Mouse (Mus musculus): ENCODE results near the gene Wbp2. TPM values are rescaled to one million over a fixed set of nuclear protein-coding genes. Genes with fewer than 3 reads are reported as not detected.
"Not testable (repeated sequence)": the region's sequence is repeated elsewhere in the genome, so short reads cannot be mapped to it uniquely, and the experiment has no call there.

Gene Wbp2
- polyA plus RNA-seq, 1 experiment from 2014 or later = 115 TPM

DNA sequence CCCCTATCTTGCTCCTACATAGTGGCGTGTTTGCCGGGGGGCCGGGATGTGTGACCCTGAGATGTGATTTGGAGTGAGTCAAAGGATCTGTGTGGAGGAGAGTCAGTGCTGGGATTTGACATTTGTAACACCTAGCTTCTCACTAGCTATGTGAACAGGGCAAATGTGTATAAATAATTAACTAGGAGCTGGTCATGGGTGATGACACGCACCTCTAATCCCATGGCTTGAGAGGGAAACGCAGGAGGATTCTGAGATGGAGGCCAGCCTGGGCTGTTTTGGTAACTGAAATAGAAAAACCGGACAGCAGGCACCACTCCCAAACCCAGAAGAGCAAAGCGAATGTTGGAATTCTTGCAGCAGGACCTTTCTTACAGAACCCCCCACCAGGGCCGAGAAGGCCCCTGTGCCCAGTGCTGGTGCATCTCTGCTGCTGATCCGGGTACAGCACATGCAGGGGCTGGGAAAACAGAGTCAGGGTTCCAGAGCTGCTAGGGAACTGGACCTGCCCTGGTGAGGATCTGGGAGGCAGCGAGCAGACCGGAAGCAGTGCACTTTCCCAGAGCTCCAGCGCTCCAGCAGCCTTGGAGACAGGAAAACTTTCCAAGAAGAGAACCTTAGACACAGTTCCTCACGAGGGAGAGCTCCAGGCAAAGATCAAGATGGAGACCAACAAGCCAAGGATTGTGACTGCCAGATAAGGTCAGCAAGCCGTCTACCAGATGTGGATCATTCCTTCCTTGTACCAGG lies 12.1 kb upstream of the Wbp2 start:
- H3K9me3 ChIP-seq (replicated peaks) = no peaks in the 10 kb centered on the region; the same call in 1 of the 2 replicates
- H3K27me3 ChIP-seq = no peaks in the 10 kb centered on the region
- 82% methylated on average over 14 of the region's 14 CpGs for WGBS
- H3K4me3 ChIP-seq = no peak overlapping the region
- H3K4me1 ChIP-seq = peaks cover 20% of the 10 kb centered on the region
- H3K4me2 ChIP-seq = no peak overlapping the region
- H3K36me3 ChIP-seq (ENCODE audit: poor library complexity, severe bottlenecking) = no peaks in the 10 kb centered on the region
- H3K27ac ChIP-seq = no peak overlapping the region
- ATAC-seq = no peak
- no peak overlapping the region; the same call in 1 of the 2 replicates for H3K9ac ChIP-seq

- no peaks in the 10 kb centered on the region for H3K36me3 ChIP-seq (ENCODE audit: poor library complexity, severe bottlenecking)
- no peak overlapping the region for H3K4me3 ChIP-seq
- ATAC-seq = no peak
- H3K4me1 ChIP-seq = no peaks in the 10 kb centered on the region
- H3K9ac ChIP-seq = no peak overlapping the region
- no peak overlapping the region for H3K4me2 ChIP-seq
- no peaks in the 10 kb centered on the region for H3K27me3 ChIP-seq
- no peaks in the 10 kb centered on the region; the same call in 1 of the 2 replicates for H3K9me3 ChIP-seq (replicated peaks)
- H3K27ac ChIP-seq = no peak overlapping the region
- 92% methylated on average over 5 of the region's 5 CpGs for WGBS
Observed at GRCm38 (mm10) chr11:116096213-116097108, 9.7 kb upstream of the Wbp2 start.

DNA sequence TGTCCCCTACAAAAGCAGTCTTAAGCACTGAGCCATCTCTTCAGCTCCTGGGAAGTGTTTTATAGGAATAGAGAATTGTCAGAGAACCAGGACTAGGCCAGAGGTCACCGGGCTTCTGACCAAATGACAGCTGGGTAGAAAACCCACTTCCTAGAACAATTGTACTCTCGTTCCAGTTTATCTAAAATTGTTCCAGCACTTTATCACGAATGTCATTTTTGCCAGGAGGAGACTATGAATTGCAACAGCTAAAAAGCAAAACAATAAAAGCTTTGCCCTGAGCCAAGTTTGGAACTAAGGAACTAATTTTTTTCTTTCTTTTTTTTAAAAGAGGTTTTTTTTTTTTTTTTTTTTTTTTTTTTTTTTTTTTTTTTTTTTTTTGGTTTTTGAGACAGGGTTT lies 8.8 kb upstream of the Wbp2 start:
- no peaks in the 10 kb centered on the region for H3K4me1 ChIP-seq
- H3K9me3 ChIP-seq (replicated peaks) = no peaks in the 10 kb centered on the region; the same call in 1 of the 2 replicates
- no peaks in the 10 kb centered on the region for H3K36me3 ChIP-seq (ENCODE audit: poor library complexity, severe bottlenecking)
- WGBS = 92% methylated on average over 3 of the region's 3 CpGs
- H3K27ac ChIP-seq = no peak overlapping the region
- no peak overlapping the region for H3K9ac ChIP-seq
- no peak overlapping the region for H3K4me3 ChIP-seq
- H3K4me2 ChIP-seq = no peak overlapping the region
- no peaks in the 10 kb centered on the region for H3K27me3 ChIP-seq
- ATAC-seq = no peak

DNA sequence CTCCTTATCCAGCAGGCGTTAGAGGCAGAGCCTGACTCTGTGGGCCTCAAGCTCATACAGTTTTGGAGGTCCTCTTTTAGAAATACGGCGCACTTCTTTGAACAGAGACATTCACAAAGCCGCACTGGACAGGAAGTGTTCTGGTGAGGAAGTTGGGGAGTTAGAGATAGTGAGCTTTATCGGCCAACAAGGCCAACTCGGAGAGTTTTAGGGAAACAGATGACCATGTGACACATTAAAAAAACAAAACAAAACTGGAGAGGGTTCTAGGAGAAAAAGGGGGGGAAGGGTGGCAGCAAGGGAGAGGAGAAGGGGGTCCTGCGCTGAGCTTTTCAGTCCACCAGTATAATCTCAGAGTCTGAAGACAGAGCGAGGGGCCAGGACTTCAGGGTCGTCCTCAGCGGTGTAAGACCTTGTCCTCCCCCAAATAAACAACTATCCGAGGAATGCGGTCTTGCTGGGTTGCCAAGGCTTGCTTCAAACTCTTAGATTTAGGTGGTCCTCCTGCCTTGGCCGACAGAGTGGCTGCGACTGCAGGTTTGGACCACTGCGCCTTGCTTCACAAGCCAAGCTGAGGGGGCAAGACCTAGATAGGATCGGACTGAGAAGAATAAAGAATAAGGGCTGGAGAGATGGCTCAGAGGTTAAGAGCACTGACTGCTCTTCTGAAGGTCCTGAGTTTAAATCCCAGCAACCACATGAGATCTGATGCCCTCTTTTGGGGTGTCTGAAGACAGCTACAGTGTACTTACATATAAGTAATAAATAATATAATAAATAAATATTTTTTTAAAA lies 7.2 kb upstream of the Wbp2 start:
- H3K9me3 ChIP-seq (replicated peaks) = no peaks in the 10 kb centered on the region; the same call in 1 of the 2 replicates
- H3K4me2 ChIP-seq = no peak overlapping the region
- 74% methylated on average over 16 of the region's 16 CpGs for WGBS
- no peak overlapping the region for H3K9ac ChIP-seq
- no peaks in the 10 kb centered on the region for H3K27me3 ChIP-seq
- no peaks in the 10 kb centered on the region for H3K4me1 ChIP-seq
- H3K4me3 ChIP-seq = no peak overlapping the region
- no peak overlapping the region for H3K27ac ChIP-seq
- H3K36me3 ChIP-seq (ENCODE audit: poor library complexity, severe bottlenecking) = no peaks in the 10 kb centered on the region
- no peak for ATAC-seq

GRCm38 (mm10) chr11:116092959-116093358 lies 6.2 kb upstream of the Wbp2 start:
- not testable (repeated sequence) for H3K4me1 ChIP-seq; H3K4me2 ChIP-seq; H3K27ac ChIP-seq; H3K9ac ChIP-seq; H3K9me3 ChIP-seq (replicated peaks); H3K36me3 ChIP-seq (ENCODE audit: poor library complexity, severe bottlenecking); H3K27me3 ChIP-seq; ATAC-seq; H3K4me3 ChIP-seq
- 94% methylated on average over 6 of the region's 6 CpGs for WGBS

DNA sequence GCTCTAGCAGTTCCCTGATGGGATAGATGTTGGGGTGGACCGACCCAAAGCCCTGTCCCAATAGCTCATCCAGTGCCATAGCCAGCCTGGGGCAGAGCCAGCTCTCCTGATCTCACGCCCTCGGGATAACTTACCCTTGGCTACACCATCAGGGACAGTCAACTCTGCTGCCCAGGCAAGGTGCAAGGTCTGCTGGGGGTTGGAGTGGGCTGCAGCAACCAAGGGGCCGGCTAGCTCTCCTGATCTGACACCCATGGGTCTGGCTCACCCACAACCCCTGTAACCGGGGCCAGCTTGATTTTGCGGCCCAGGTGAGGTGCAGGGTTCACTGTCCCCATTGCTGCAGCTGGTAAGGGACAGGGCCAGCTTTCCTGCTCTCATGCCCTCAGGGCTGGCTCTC lies 4.8 kb upstream of the Wbp2 start:
- peaks cover 8% of the 10 kb centered on the region; the same call in 1 of the 2 replicates for H3K4me1 ChIP-seq
- no peak overlapping the region for H3K4me3 ChIP-seq
- no peaks in the 10 kb centered on the region for H3K36me3 ChIP-seq (ENCODE audit: poor library complexity, severe bottlenecking)
- ATAC-seq = no peak
- H3K9me3 ChIP-seq (replicated peaks) = no peaks in the 10 kb centered on the region; the same call in 1 of the 2 replicates
- 83% methylated on average over 6 of the region's 6 CpGs for WGBS
- no peak overlapping the region for H3K4me2 ChIP-seq
- H3K27me3 ChIP-seq = no peaks in the 10 kb centered on the region
- H3K9ac ChIP-seq = no peak overlapping the region
- H3K27ac ChIP-seq = no peak overlapping the region

GRCm38 (mm10) chr11:116089545-116089944 lies 2.8 kb upstream of the Wbp2 start:
- Histone ChIP-seq H3K9me3 (replicated peaks) (no peaks in the 10 kb centered on the region), H3K36me3 (ENCODE audit: poor library complexity, severe bottlenecking) (no peaks in the 10 kb centered on the region), H3K27ac (no peak overlapping the region), H3K4me3 (no peak overlapping the region), H3K4me1 (peaks cover 21% of the 10 kb centered on the region), H3K27me3 (no peaks in the 10 kb centered on the region), H3K9ac (no peak overlapping the region), H3K4me2 (no peak overlapping the region)
- no peak for ATAC-seq
- WGBS = 90% methylated on average over 6 of the region's 6 CpGs

DNA sequence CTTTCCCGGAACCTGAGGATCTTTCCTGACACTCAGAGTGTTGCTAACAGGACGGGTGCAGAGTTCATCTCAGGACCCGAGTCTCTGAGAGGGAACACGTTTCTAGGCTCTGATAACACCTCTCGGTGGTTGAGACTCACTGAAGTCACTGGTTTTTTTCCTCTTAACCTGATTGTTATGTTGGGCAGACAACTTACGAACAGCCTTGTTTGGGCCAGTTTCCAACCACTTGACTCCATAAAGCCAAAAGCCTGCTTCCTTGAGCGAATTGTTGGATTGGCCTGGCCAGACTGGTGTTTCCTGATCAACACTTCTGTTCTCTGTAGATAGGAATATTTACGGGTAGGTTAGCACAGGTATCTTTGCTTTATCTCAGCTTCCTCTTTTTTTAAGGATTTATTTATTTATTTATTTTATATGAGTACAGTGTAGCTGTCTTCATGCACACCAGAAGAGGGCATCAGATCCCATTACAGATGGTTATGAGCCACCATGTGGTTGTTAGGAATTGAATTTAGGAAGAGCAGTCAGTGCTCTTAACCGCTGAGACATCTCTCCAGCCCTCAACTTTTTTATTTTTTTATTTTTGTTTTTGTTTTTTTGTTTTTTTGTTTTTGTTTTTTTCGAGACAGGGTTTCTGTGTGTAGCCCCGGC lies 2.1 kb upstream of the Wbp2 start:
- Histone ChIP-seq H3K27me3 (no peaks in the 10 kb centered on the region), H3K9me3 (replicated peaks) (no peaks in the 10 kb centered on the region), H3K27ac (no peak overlapping the region), H3K4me2 (no peak overlapping the region), H3K9ac (no peak overlapping the region), H3K4me1 (peaks cover 21% of the 10 kb centered on the region), H3K4me3 (no peak overlapping the region), H3K36me3 (ENCODE audit: poor library complexity, severe bottlenecking) (peaks cover 6% of the 10 kb centered on the region)
- WGBS = 88% methylated on average over 11 of the region's 11 CpGs
- no peak for ATAC-seq

DNA sequence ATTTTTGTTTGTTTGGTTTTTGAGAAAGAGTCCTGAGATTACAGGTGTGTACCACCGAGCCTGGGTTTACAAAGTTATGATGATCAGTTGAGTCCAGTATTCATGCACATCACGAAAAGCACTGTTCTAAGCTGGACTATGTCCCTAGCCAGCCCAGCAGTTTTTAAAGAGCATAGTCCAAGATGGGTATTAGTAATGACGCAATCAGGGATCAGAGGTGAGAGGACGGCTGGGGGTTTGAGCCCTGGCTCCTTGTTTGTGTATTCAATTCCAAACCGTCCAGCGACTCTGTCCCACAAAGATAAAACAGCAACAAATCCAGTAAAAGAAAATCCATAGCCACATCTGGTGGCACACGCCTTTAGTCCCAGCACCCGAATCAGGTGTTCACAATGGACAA lies 1.4 kb upstream of the Wbp2 start:
- Histone ChIP-seq H3K27ac (no peak overlapping the region), H3K9ac (no peak overlapping the region), H3K4me3 (no peak overlapping the region), H3K4me1 (peaks cover 21% of the 10 kb centered on the region), H3K36me3 (ENCODE audit: poor library complexity, severe bottlenecking) (peaks cover 12% of the 10 kb centered on the region), H3K9me3 (replicated peaks) (no peaks in the 10 kb centered on the region), H3K27me3 (no peaks in the 10 kb centered on the region), H3K4me2 (peak overlapping the region; percentile 66)
- 90% methylated on average over 8 of the region's 8 CpGs for WGBS
- no peak for ATAC-seq

- H3K27me3 ChIP-seq = no peaks in the 10 kb centered on the region
- H3K27ac ChIP-seq = peak overlapping the region; percentile 61
- H3K9me3 ChIP-seq (replicated peaks) = no peaks in the 10 kb centered on the region
- H3K9ac ChIP-seq = peak overlapping the region; percentile 59
- peak overlapping the region; percentile 66 for H3K4me2 ChIP-seq
- H3K4me3 ChIP-seq = peak overlapping the region; percentile 51
- WGBS = 4% methylated on average over 31 of the region's 31 CpGs
- H3K36me3 ChIP-seq (ENCODE audit: poor library complexity, severe bottlenecking) = peaks cover 18% of the 10 kb centered on the region
- H3K4me1 ChIP-seq = peaks cover 21% of the 10 kb centered on the region
- ATAC-seq = peak; percentile 82
Observed at GRCm38 (mm10) chr11:116087194-116088130, 667 bp upstream of the Wbp2 start.

DNA sequence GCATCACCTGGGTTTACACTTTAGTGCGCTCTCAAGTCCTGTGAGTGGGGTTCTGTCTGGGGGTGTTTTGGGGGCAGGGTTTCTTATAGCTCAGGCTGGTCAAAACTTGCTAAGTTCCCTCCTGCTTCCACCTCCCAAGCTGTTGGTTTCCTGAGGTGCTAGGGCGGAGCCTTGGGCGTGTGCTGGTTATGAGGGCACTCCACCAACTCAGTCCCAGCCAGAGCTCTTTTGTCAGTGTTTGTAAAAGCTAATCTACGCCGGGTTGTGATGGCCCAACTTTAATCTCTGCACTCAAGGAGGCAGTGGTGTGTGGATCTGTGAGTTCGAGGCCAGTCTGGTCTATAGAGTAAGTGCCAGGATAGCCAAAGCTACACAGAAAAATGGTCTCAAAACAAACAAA lies 2.6 kb downstream of the Wbp2 start:
- H3K9ac ChIP-seq = no peak overlapping the region
- H3K4me2 ChIP-seq = no peak overlapping the region
- H3K4me1 ChIP-seq = peaks cover 21% of the 10 kb centered on the region
- no peak overlapping the region for H3K4me3 ChIP-seq
- no peak overlapping the region for H3K27ac ChIP-seq
- ATAC-seq = no peak
- H3K27me3 ChIP-seq = no peaks in the 10 kb centered on the region
- WGBS = 92% methylated on average over 6 of the region's 6 CpGs
- H3K36me3 ChIP-seq (ENCODE audit: poor library complexity, severe bottlenecking) = peaks cover 51% of the 10 kb centered on the region
- no peaks in the 10 kb centered on the region for H3K9me3 ChIP-seq (replicated peaks)
